In genomic region chr4:125134192-125134591, GRCm38 (mm10) we compare ENCODE assay signal across 24 mouse cellular contexts. TPM values are rescaled to one million over a fixed set of nuclear protein-coding genes. Genes with fewer than 3 reads are reported as not detected.
"Had no signal": no experiment of that assay in that cellular context is flagged by ENCODE, and none has a peak within 500 bp of the region (broad histone marks: within the 10 kb centered on the region; RNA-seq: fewer than 3 reads in every experiment).

No protein-coding gene starts in this region.

- H3K4me3 ChIP-seq: layer of hippocampus, adult 2 months; liver, embryonic 12.5 days; liver, embryonic 15.5 days; lung, embryonic 15.5 days; megakaryocyte, embryonic 14.5 days; midbrain, embryonic 10.5 days; midbrain, embryonic 13.5 days; myocyte; neural tube, embryonic 13.5 days; stomach, embryonic 15.5 days had no signal

- ATAC-seq: liver, embryonic 12.5 days; midbrain, embryonic 13.5 days; midbrain, embryonic 16.5 days had no signal

- H3K36me3 ChIP-seq: liver, embryonic 12.5 days; liver, embryonic 15.5 days; lung, embryonic 15.5 days; midbrain, embryonic 10.5 days; midbrain, embryonic 13.5 days; neural tube, embryonic 13.5 days; stomach, embryonic 15.5 days had no signal

- H3K9ac ChIP-seq: liver, embryonic 12.5 days; liver, embryonic 15.5 days; lung, embryonic 15.5 days; midbrain, embryonic 13.5 days; neural tube, embryonic 13.5 days; stomach, embryonic 15.5 days had no signal

- H3K27ac ChIP-seq: kidney, postnatal 0 days; layer of hippocampus, adult 2 months; liver, embryonic 12.5 days; liver, embryonic 15.5 days; lung, embryonic 15.5 days; midbrain, embryonic 10.5 days; midbrain, embryonic 13.5 days; neural tube, embryonic 13.5 days; stomach, embryonic 15.5 days had no signal

- H3K4me2 ChIP-seq: liver, embryonic 12.5 days; liver, embryonic 15.5 days; lung, embryonic 15.5 days; midbrain, embryonic 13.5 days; neural tube, embryonic 13.5 days; stomach, embryonic 15.5 days had no signal

- DNase-seq: kidney, adult 2 months; kidney, postnatal 25 days; layer of hippocampus, adult 9-11 months; lung, adult 18-20 months; lung, postnatal 10 days; lung, postnatal 36 days; retina, postnatal 1 day; right cerebral cortex, postnatal 25 days; spleen, adult 18-20 months; thymus, adult 2 months; thymus, postnatal 14 days; thymus, postnatal 4 days had no signal

- H3K9me3 ChIP-seq: liver, embryonic 12.5 days; liver, embryonic 15.5 days; lung, embryonic 15.5 days; megakaryocyte, embryonic 14.5 days; midbrain, embryonic 10.5 days; midbrain, embryonic 13.5 days; neural tube, embryonic 13.5 days; stomach, embryonic 15.5 days had no signal

- H3K27me3 ChIP-seq: liver, embryonic 12.5 days; liver, embryonic 15.5 days; lung, embryonic 15.5 days; neural tube, embryonic 13.5 days; stomach, embryonic 15.5 days had no signal

- H3K4me1 ChIP-seq: liver, embryonic 15.5 days; lung, embryonic 15.5 days; midbrain, embryonic 10.5 days; midbrain, embryonic 13.5 days; neural tube, embryonic 13.5 days; stomach, embryonic 15.5 days had no signal

RNA-seq across cellular contexts. Expression of gene Zc3h12a, which starts 6.6 kb away (rescaled TPM):
- polyA plus RNA-seq: midbrain, embryonic 16.5 days had no signal
